Mouse (Mus musculus) ES-Bruce4 (cell line): ENCODE measurements around the gene Baz2b. TPM values are rescaled to one million over a fixed set of nuclear protein-coding genes. Genes with fewer than 3 reads are reported as not detected.
"Not testable (repeated sequence)": the region's sequence is repeated elsewhere in the genome, so short reads cannot be mapped to it uniquely, and the experiment has no call there.

Experiments used
- H3K27ac ChIP-seq: 2 replicates; pipeline ENCODE4 v1.5.1; 2012; ENCODE audit warnings: low read length, inconsistent platforms; ENCODE audit not compliant: insufficient read depth
- H3K27me3 ChIP-seq: 2 replicates; pipeline ENCODE4 v1.6.1; 2012; ENCODE audit warnings: mild to moderate bottlenecking, low read length, inconsistent platforms; ENCODE audit not compliant: control insufficient read depth, poor library complexity, insufficient read depth, severe bottlenecking
- H3K36me3 ChIP-seq: 2 replicates; pipeline ENCODE4 v1.6.1; 2012; ENCODE audit warnings: inconsistent platforms, mild to moderate bottlenecking, low read length, moderate library complexity; ENCODE audit not compliant: control insufficient read depth, poor library complexity, insufficient read depth, severe bottlenecking
- H3K4me1 ChIP-seq: one replicate; pipeline ENCODE4 v1.8.1; 2011; ENCODE audit warnings: low read length; ENCODE audit not compliant: control insufficient read depth, insufficient read depth
- H3K4me3 ChIP-seq: 2 replicates; pipeline ENCODE4 v1.5.1; 2011; ENCODE audit warnings: low read depth, mild to moderate bottlenecking, low read length
- H3K9ac ChIP-seq: 2 replicates; pipeline ENCODE4 v1.6.1; 2012; ENCODE audit warnings: low read depth, mild to moderate bottlenecking, inconsistent platforms; ENCODE audit not compliant: poor library complexity, severe bottlenecking
- H3K9me3 ChIP-seq: replicated peaks from 2 replicates; pipeline ENCODE4 v1.6.1; 2012; ENCODE audit warnings: mild to moderate bottlenecking, low read length, inconsistent platforms; ENCODE audit not compliant: control insufficient read depth, poor library complexity, insufficient read depth, severe bottlenecking
- CTCF ChIP-seq: IDR thresholded peaks from one replicate; pipeline ENCODE4 v1.8.1; 2011; ENCODE audit warnings: low read depth, low read length
- EP300 ChIP-seq: IDR thresholded peaks from 2 replicates; pipeline ENCODE4 v1.6.1; 2011; ENCODE audit warnings: low read depth, low read length; ENCODE audit not compliant: insufficient read depth
- POLR2A ChIP-seq: IDR thresholded peaks from one replicate; pipeline ENCODE4 v1.8.1; 2011; ENCODE audit warnings: low read length; ENCODE audit not compliant: insufficient read depth
- polyA plus RNA-seq: library from polyadenylated mRNA; stranded (reverse); fragments of >200 nt; gene quantifications from 2 replicates; pipeline ENCODE4 v1.2.4, GENCODE M21; 2011; ENCODE audit warnings: low read depth; ENCODE audit not compliant: missing spikeins, insufficient read depth, insufficient read length

The Baz2b gene
- polyA plus RNA-seq, 1 experiment = 43.2 TPM

GRCm38 (mm10) chr2:59854363-59854762 lies 355.3 kb downstream of the Baz2b start:
- no peaks in the 10 kb centered on the region for H3K9me3 ChIP-seq
- H3K4me1 ChIP-seq = no peaks in the 10 kb centered on the region
- no peak for TF ChIP-seq CTCF
- no peak for TF ChIP-seq EP300
- TF ChIP-seq POLR2A = no peak
- no peaks in the 10 kb centered on the region for H3K27me3 ChIP-seq
- H3K27ac ChIP-seq = no peak overlapping the region
- H3K36me3 ChIP-seq = no peaks in the 10 kb centered on the region
- no peak overlapping the region for H3K4me3 ChIP-seq
- no peak overlapping the region for H3K9ac ChIP-seq

DNA sequence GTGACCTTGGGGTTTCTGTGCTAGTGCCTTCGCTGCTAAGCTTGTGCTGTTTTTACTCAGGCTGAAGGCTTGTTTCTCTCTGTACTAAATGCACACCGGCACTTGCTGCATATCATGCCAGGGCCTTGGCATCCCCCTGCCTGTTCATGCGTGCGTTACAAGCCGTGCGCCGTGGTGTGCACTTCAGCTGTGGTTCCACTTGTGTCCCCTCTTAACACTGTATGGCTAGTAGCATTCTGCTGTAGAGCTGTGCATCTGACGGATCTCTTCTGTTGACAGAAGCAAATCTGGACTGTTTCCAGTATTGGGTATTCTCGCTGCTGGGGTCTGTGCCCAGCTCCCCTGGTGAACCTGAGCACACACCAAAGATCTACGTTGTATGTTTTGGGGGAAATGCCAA lies 356.1 kb downstream of the Baz2b start:
- Histone ChIP-seq H3K9ac (no peak overlapping the region), H3K4me3 (no peak overlapping the region), H3K27me3 (no peaks in the 10 kb centered on the region), H3K36me3 (no peaks in the 10 kb centered on the region), H3K4me1 (no peaks in the 10 kb centered on the region), H3K27ac (no peak overlapping the region), H3K9me3 (no peaks in the 10 kb centered on the region)
- TF ChIP-seq CTCF (no peak), EP300 (no peak), POLR2A (no peak)

- Histone ChIP-seq H3K9me3 (no peaks in the 10 kb centered on the region), H3K27me3 (no peaks in the 10 kb centered on the region)
- no peak for TF ChIP-seq CTCF
- no peak for TF ChIP-seq POLR2A
These were observed 356.7 kb downstream of the Baz2b start for GRCm38 (mm10) chr2:59852916-59853315.

GRCm38 (mm10) chr2:59851885-59852284 lies 357.8 kb downstream of the Baz2b start:
- H3K27ac ChIP-seq, H3K9ac ChIP-seq, H3K9me3 ChIP-seq: not testable (repeated sequence)

More at GRCm38 (mm10) chr2:59852916-59853315, 356.7 kb downstream of the Baz2b start:
- no peak overlapping the region for H3K4me3 ChIP-seq
- H3K4me1 ChIP-seq = no peaks in the 10 kb centered on the region
- H3K36me3 ChIP-seq = no peaks in the 10 kb centered on the region
- H3K9ac ChIP-seq = no peak overlapping the region
- H3K27ac ChIP-seq = no peak overlapping the region

More at GRCm38 (mm10) chr2:59851885-59852284, 357.8 kb downstream of the Baz2b start:
- not testable (repeated sequence) for H3K4me3 ChIP-seq, H3K4me1 ChIP-seq, H3K36me3 ChIP-seq, H3K27me3 ChIP-seq

Other genes starting within 250 kb of the Baz2b start
- 178 and 183 TPM in 2 replicates for gene March7, start within 50 bp of the Baz2b start, polyA plus RNA-seq
- 2.8 and 4.3 TPM in 2 replicates for gene Cd302, start 74.6 kb upstream of the Baz2b start, polyA plus RNA-seq
- 10.0 and 12.3 TPM in 2 replicates for gene Ly75, start 173.5 kb upstream of the Baz2b start, polyA plus RNA-seq